Mouse (Mus musculus) embryonic facial prominence, embryonic 15.5 days (tissue): ENCODE results near the gene Smyd2. TPM values are rescaled to one million over a fixed set of nuclear protein-coding genes. Genes with fewer than 3 reads are reported as not detected.

Experiments used
- ATAC-seq: fragments of 200-750 bp; cut with Nextera tagmentation; 2 replicates; pipeline ENCODE4 v1.8.0; 2017; ENCODE audit warnings: low read depth, moderate TSS enrichment; ENCODE audit not compliant: insufficient number of reproducible peaks, low FRiP score, low TSS enrichment
- H3K27ac ChIP-seq: fragments of 300-500 bp; sonication (generic); replicated peaks from 2 replicates; pipeline ENCODE4 v1.5.1; 2015; ENCODE audit warnings: mild to moderate bottlenecking, inconsistent platforms
- H3K27me3 ChIP-seq: fragments of 300-500 bp; sonication (generic); 2 replicates; pipeline ENCODE4 v1.6.1; 2015; ENCODE audit warnings: inconsistent platforms
- H3K36me3 ChIP-seq: fragments of 300-500 bp; sonication (generic); 2 replicates; pipeline ENCODE4 v1.6.1; 2015; ENCODE audit warnings: mild to moderate bottlenecking, inconsistent platforms
- H3K4me1 ChIP-seq: fragments of 300-500 bp; sonication (generic); 2 replicates; pipeline ENCODE4 v1.6.1; 2015; ENCODE audit warnings: inconsistent platforms
- H3K4me2 ChIP-seq: fragments of 300-500 bp; sonication (generic); replicated peaks from 2 replicates; pipeline ENCODE4 v1.6.1; 2015; ENCODE audit warnings: mild to moderate bottlenecking, inconsistent platforms
- H3K4me3 ChIP-seq: fragments of 300-500 bp; sonication (generic); replicated peaks from 2 replicates; pipeline ENCODE4 v1.5.1; 2015; ENCODE audit warnings: mild to moderate bottlenecking, inconsistent platforms
- H3K9ac ChIP-seq: fragments of 300-500 bp; sonication (generic); 2 replicates; pipeline ENCODE4 v1.6.1; 2015; ENCODE audit warnings: inconsistent platforms
- H3K9me3 ChIP-seq: fragments of 300-500 bp; sonication (generic); replicated peaks from 2 replicates; pipeline ENCODE4 v1.6.1; 2016; ENCODE audit warnings: inconsistent platforms
- WGBS: fragments of 180-500 bp; shearing (Covaris S2); methylation state at CpG from one replicate; pipeline ENCODE4 v1.1.7; 2015; 5-methylcytosine and 5-hydroxymethylcytosine counted together
- polyA plus RNA-seq: library from polyadenylated mRNA; unstranded; fragments of >200 nt; fragmentation: Nextera tagmentation; extraction: Ambion mirVana; gene quantifications from 2 replicates; pipeline ENCODE4 v1.2.1, GENCODE M21; 2015

The Smyd2 gene
- polyA plus RNA-seq, 1 experiment from 2014 or later: 86.3 TPM

- no peak for ATAC-seq
- Histone ChIP-seq H3K27me3 (no peaks in the 10 kb centered on the region), H3K4me1 (peaks cover 4% of the 10 kb centered on the region; the same call in 1 of the 2 replicates), H3K36me3 (peaks cover 62% of the 10 kb centered on the region), H3K9ac (no peak overlapping the region), H3K27ac (0 out of 2 replicates have a peak overlapping the region, but pooled peaks have one; percentile 12), H3K4me3 (no peak overlapping the region), H3K9me3 (no peaks in the 10 kb centered on the region), H3K4me2 (no peak overlapping the region)
- 81% methylated on average over 17 of the region's 17 CpGs for WGBS
Measured at GRCm38 (mm10) chr1:189860112-189860941, 61.8 kb downstream of the Smyd2 start.

GRCm38 (mm10) chr1:189858377-189858776 lies 63.8 kb downstream of the Smyd2 start:
- Histone ChIP-seq H3K27me3 (no peaks in the 10 kb centered on the region), H3K4me1 (peaks cover 4% of the 10 kb centered on the region; the same call in 1 of the 2 replicates), H3K27ac (peak overlapping the region; percentile 18; the same call in 1 of the 2 replicates), H3K4me2 (no peak overlapping the region), H3K9ac (no peak overlapping the region), H3K4me3 (no peak overlapping the region), H3K9me3 (no peaks in the 10 kb centered on the region), H3K36me3 (peaks cover 53% of the 10 kb centered on the region)
- ATAC-seq: no peak
- 66% methylated on average over 6 of the region's 6 CpGs for WGBS

- no peak overlapping the region for H3K4me2 ChIP-seq
- H3K36me3 ChIP-seq: peaks cover 59% of the 10 kb centered on the region
- H3K9me3 ChIP-seq: no peaks in the 10 kb centered on the region
- peaks cover 16% of the 10 kb centered on the region for H3K4me1 ChIP-seq
- H3K27ac ChIP-seq: no peak overlapping the region
- no peaks in the 10 kb centered on the region for H3K27me3 ChIP-seq
- no peak for ATAC-seq
- no peak overlapping the region for H3K4me3 ChIP-seq
- 83% methylated on average over 5 of the region's 5 CpGs for WGBS
- H3K9ac ChIP-seq: no peak overlapping the region
Measured at GRCm38 (mm10) chr1:189855739-189856138, 66.4 kb downstream of the Smyd2 start.

GRCm38 (mm10) chr1:189854646-189855045 lies 67.5 kb downstream of the Smyd2 start:
- H3K4me1 ChIP-seq: peaks cover 16% of the 10 kb centered on the region
- peak overlapping the region; percentile 12; the same call in 1 of the 2 replicates for H3K27ac ChIP-seq
- no peak overlapping the region for H3K4me2 ChIP-seq
- H3K36me3 ChIP-seq: peaks cover 66% of the 10 kb centered on the region
- no peak for ATAC-seq
- no peak overlapping the region for H3K9ac ChIP-seq
- no peaks in the 10 kb centered on the region for H3K27me3 ChIP-seq
- 67% methylated on average over 13 of the region's 13 CpGs for WGBS
- no peak overlapping the region for H3K4me3 ChIP-seq
- H3K9me3 ChIP-seq: no peaks in the 10 kb centered on the region

- 41% methylated on average over 7 of the region's 7 CpGs for WGBS
- Histone ChIP-seq H3K4me2 (no peak overlapping the region), H3K9ac (no peak overlapping the region), H3K27ac (0 out of 2 replicates have a peak overlapping the region, but pooled peaks have one; percentile 44), H3K4me3 (no peak overlapping the region), H3K4me1 (peaks cover 16% of the 10 kb centered on the region), H3K36me3 (peaks cover 72% of the 10 kb centered on the region), H3K27me3 (no peaks in the 10 kb centered on the region), H3K9me3 (no peaks in the 10 kb centered on the region)
- peak; percentile 39; the same call in 1 of the 2 replicates for ATAC-seq
Measured at GRCm38 (mm10) chr1:189852456-189852855, 69.7 kb downstream of the Smyd2 start.

- no peak overlapping the region for H3K4me3 ChIP-seq
- no peaks in the 10 kb centered on the region for H3K27me3 ChIP-seq
- H3K4me2 ChIP-seq: no peak overlapping the region
- no peak overlapping the region for H3K9ac ChIP-seq
- H3K4me1 ChIP-seq: peaks cover 16% of the 10 kb centered on the region
- WGBS: 68% methylated on average over 5 of the region's 5 CpGs
- H3K36me3 ChIP-seq: peaks cover 72% of the 10 kb centered on the region
- no peaks in the 10 kb centered on the region for H3K9me3 ChIP-seq
- H3K27ac ChIP-seq: no peak overlapping the region
- ATAC-seq: no peak
Measured at GRCm38 (mm10) chr1:189852051-189852450, 70.1 kb downstream of the Smyd2 start.

- H3K9ac ChIP-seq: no peak overlapping the region
- H3K36me3 ChIP-seq: peaks cover 67% of the 10 kb centered on the region
- H3K4me3 ChIP-seq: no peak overlapping the region
- H3K9me3 ChIP-seq: no peaks in the 10 kb centered on the region
- no peak overlapping the region for H3K4me2 ChIP-seq
- no peak overlapping the region for H3K27ac ChIP-seq
- WGBS: 48% methylated on average over 11 of the region's 11 CpGs
- H3K27me3 ChIP-seq: no peaks in the 10 kb centered on the region
- no peak for ATAC-seq
- peaks cover 16% of the 10 kb centered on the region for H3K4me1 ChIP-seq
Measured at GRCm38 (mm10) chr1:189849550-189849949, 72.6 kb downstream of the Smyd2 start.

GRCm38 (mm10) chr1:189846319-189846718 lies 75.8 kb downstream of the Smyd2 start:
- H3K9ac ChIP-seq: no peak overlapping the region
- no peaks in the 10 kb centered on the region for H3K9me3 ChIP-seq
- no peak for ATAC-seq
- no peak overlapping the region for H3K4me2 ChIP-seq
- peaks cover 83% of the 10 kb centered on the region for H3K36me3 ChIP-seq
- no peak overlapping the region for H3K4me3 ChIP-seq
- no peaks in the 10 kb centered on the region for H3K27me3 ChIP-seq
- WGBS: 85% methylated on average over 2 of the region's 2 CpGs
- H3K4me1 ChIP-seq: no peaks in the 10 kb centered on the region
- H3K27ac ChIP-seq: no peak overlapping the region

- H3K4me1 ChIP-seq: peaks cover 14% of the 10 kb centered on the region; the same call in 1 of the 2 replicates
- H3K36me3 ChIP-seq: peaks cover 33% of the 10 kb centered on the region
- WGBS: 79% methylated on average over 13 of the region's 13 CpGs
Measured at GRCm38 (mm10) chr1:189834166-189834565, 88.0 kb downstream of the Smyd2 start.

GRCm38 (mm10) chr1:189833351-189833750 lies 88.8 kb downstream of the Smyd2 start:
- WGBS: 74% methylated on average over 7 of the region's 7 CpGs
- ATAC-seq: no peak
- Histone ChIP-seq H3K9ac (no peak overlapping the region), H3K4me2 (no peak overlapping the region), H3K27me3 (no peaks in the 10 kb centered on the region), H3K4me3 (no peak overlapping the region), H3K27ac (no peak overlapping the region), H3K9me3 (no peaks in the 10 kb centered on the region), H3K36me3 (peaks cover 31% of the 10 kb centered on the region), H3K4me1 (peaks cover 14% of the 10 kb centered on the region; the same call in 1 of the 2 replicates)

More at GRCm38 (mm10) chr1:189834166-189834565, 88.0 kb downstream of the Smyd2 start:
- no peaks in the 10 kb centered on the region for H3K27me3 ChIP-seq
- no peak for ATAC-seq
- H3K9me3 ChIP-seq: no peaks in the 10 kb centered on the region
- no peak overlapping the region for H3K4me3 ChIP-seq
- H3K4me2 ChIP-seq: no peak overlapping the region
- H3K27ac ChIP-seq: no peak overlapping the region
- no peak overlapping the region for H3K9ac ChIP-seq

GRCm38 (mm10) chr1:189830797-189831232 lies 91.3 kb downstream of the Smyd2 start:
- Histone ChIP-seq H3K27ac (peak overlapping the region; percentile 39; the same call in 1 of the 2 replicates), H3K36me3 (peaks cover 38% of the 10 kb centered on the region), H3K4me3 (no peak overlapping the region), H3K27me3 (no peaks in the 10 kb centered on the region), H3K9ac (no peak overlapping the region), H3K4me2 (no peak overlapping the region), H3K9me3 (no peaks in the 10 kb centered on the region), H3K4me1 (peaks cover 14% of the 10 kb centered on the region; the same call in 1 of the 2 replicates)
- 0 out of 2 replicates have a peak, but pooled peaks have one; percentile 36 for ATAC-seq
- 15% methylated on average over 12 of the region's 12 CpGs for WGBS
